Mouse (Mus musculus) kidney, postnatal 14 days (tissue): ENCODE results near the gene 4933411K16Rik.

Experiments
- DNase-seq: peaks from one replicate; pipeline ENCODE4 v3.0.0; 2022; ENCODE audit warnings: mixed read lengths

The 4933411K16Rik gene

DNA sequence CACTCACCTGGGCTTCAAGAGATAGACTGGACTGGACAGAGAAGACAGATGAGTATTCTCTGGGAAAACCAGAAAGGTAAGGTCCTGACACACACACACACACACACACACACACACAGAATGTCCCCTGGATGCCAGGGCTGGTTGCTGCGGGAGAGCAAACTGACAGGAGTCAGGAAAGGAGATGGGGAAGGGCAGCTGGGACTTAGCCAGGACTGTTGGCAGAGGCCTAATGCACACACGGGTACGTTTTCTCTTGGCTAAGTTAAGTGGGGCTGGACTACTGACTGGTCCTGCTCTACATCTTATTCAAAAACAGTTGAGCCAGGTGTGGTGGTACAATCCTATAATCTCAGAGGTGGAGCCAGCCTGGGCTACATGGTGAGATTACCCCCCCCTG lies 15.7 kb upstream of the 4933411K16Rik start:
- no peak for DNase-seq

DNA sequence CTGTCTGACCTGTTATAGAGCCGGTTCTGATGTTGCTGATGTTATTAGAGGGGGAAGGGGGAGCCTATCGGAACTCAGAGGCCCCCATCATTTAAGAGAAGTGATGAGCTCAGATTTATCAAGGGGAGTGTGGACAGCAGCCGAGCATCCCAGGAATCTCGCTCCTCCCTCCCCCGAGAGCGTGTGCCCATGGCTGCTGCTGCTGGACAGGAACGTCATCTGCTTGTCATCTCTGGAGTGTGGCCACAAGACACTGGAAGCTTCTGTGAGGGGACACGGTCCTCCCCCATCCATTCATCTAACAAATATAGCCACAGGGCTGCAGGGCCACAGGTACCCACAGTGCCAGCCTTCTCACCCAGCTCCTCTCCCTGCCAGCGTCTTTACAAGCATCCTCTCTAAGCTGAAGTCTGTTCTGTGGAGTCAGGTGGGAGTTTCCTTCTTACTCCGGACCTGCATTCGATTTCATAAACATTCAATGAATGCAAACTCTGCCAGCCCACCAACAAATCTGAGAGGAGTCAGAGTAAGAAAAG lies 14.8 kb upstream of the 4933411K16Rik start:
- no peak for DNase-seq

DNA sequence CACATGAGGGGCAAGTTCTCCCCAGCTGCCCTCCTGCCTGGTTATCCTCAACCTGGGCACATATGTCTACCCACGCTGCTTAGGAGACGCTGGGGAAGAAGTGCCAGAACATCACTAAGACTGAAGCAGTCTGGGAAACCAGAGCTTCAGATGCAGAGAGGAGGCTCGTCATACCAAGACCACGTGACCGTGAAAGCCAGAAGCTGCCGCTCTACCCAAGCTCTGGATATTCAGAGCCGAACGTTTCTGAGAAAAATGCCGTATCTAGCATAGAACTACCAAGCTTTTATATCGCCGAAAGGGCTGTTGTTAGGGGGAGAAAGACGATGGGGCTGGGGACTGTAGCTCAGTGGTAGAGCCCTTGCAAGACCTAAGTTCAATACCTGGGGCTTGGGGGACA lies 13.7 kb upstream of the 4933411K16Rik start:
- no peak for DNase-seq

DNA sequence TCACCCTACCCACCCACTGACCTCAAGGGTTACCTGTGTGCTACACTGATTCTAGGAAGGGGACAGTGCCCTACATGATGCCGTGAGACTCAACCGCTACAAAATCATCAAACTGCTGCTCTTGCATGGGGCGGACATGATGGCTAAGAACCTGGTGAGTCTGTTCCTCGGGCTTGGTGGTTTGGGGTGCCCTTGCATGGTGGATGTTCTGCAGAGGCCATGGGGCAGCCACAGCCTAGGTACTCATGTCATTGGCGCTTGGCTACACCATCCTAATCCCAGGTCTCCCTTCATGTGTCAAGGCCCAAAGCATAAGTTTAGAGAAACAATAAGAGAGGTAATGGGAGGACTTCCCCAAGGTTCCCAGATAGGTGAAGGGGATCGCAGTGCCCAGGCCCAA lies 8.1 kb upstream of the 4933411K16Rik start:
- no peak for DNase-seq

DNA sequence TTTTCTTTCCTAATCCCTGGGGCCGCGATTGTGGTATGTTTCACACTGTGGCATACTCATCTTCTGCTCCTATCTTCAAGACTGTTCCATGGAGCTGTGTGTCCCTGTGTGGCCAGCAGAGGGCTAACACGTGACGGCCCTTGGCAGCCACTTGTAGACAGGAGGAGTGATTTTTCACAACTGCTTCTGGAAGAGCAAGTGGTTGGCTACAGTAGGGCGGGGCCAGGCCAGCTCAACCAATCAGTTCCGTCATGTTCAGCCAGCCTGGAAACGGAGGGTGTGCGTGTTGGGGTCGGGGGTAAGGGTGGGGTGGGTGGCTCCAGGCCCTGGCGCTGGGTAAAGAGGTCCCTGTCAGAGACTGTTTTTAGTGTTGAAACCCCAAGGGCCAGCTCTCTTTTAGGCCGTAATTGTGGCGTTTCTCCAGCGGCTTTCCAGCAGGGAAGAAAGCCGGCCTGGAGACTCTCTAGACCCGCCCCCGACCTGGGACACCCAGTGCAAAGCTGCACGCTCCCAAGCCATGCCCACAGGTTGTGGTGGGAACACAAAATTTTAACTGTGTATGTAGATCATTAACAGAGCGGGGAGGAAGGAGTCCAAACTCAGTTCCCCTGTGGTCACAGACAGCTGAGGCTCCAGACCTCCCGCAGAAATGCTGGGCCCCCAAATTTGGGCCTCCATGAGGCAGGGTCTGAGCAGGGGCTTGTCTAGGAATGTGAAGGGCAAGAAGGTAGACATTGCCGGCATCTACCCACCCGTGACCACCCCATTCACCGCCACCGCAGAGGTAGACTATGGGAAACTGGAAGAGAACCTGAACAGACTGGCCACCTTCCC lies 6.6 kb upstream of the 4933411K16Rik start, which contains the start of gene Hoga1:
Gene Hoga1, plus strand, starts transcription at position 342 of the 834 bp plus-strand sequence.
- DNase-seq: peak; percentile 93

DNA sequence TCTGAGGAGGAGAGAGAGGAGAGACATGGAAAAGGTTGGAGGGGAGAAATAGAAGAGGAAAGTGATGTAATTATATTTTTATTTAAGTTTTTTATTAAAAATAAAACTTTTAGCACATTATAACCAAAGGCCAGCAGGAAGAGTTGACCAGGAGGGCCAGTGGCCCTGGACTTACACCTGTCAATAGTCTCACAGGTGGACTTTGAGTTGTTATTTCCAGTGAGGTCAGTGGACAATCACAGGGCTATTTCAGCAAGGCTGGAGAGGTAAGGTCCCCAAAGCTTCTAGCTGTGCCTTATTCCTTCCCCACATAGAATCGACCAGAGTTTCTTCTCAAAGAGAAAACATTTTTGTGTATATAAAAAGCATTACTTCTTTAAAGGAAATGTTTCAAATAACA lies 1.8 kb upstream of the 4933411K16Rik start:
- DNase-seq: no peak

DNA sequence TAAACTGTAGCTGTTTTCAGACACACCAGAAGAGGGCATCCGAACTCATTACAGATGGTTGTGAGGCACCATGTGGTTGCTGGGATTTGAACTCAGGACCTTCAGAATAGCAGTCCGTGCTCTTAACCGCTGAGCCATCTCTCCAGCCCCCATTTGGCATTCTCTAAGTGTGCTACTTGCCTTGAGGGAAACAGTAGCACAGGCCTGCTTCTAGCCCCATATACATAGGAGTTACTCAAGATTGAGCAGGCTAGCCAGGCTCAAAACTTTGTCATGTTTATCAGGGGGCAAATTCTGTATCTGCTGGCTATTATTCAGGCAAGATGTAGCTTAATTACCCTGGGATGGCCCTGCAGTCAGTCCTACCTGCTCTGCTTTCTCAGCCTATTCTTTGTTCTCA lies 697 bp upstream of the 4933411K16Rik start:
- no peak for DNase-seq

DNA sequence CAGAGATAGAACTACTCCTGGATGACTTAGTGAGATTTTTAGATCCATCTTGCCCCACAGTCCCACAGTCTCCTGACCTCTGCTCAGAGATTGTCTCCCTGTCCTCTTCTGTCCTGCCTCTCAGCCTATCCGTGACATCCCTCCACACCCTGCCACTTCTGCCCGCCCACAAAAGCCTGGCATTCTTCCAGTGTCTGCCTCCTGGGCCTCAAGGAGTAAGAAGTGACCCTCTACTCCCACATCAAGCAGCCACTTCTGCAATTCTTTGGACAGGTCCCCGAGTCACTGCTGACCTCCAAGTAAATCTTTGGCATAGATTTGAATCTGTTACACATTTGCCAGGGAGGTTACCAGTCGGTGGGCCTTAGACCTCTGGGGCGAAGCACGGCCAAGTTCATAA lies 2.2 kb downstream of the 4933411K16Rik start:
- DNase-seq: peak; percentile 90

DNA sequence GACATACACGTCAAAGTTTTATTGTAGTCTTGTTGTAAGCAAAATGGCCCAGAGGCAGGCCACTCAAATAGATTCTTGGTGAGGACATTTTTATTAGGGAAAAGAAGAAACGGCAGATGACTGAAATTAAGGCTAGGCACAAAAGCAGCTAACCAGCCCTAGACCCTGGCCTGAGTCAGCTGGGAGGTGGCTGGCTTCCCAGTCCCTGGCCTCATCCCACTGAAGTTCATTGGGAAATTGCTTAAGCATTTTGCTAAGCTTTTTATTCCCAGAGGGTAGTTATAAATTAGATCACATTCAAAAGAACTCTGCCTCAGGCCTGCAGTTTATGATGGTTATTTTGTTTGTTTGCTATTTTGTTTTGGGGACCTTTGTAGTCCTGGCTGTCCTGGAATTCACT lies 3.8 kb downstream of the 4933411K16Rik start:
- peak; percentile 72 for DNase-seq

DNA sequence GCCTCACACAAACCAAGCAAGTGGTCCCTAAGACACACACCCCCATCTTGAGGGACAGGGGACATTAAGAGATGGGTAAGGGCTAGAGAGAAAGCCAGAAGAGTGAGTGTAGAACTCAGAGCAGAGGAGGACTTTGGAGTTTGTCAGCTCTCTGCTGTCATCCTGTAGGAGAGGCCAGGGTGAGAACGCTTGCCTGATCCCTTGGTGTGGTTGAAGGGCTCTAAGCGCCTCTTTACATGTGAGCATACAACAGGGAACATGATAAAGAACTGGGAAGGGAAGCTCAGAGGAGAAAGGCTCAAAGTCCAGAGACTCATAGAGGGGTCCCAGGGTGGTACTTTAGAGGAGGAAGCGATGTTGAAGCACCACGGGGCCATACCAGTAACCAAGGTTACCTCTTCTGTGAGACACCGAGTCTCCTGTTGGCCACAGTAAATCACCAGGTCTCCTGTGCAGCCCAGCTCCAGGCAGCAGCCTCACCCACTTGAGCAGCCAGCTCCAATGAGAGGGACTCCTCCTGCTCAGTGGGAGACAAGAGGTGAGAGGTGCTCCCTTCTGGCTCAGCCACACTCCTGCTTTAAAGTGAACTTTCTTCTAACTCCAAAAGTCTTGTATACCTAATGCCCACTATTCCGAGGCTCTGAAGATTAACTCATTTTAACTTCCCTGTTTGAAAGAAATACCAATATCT lies 4.8 kb downstream of the 4933411K16Rik start:
- peak; percentile 41 for DNase-seq

DNA sequence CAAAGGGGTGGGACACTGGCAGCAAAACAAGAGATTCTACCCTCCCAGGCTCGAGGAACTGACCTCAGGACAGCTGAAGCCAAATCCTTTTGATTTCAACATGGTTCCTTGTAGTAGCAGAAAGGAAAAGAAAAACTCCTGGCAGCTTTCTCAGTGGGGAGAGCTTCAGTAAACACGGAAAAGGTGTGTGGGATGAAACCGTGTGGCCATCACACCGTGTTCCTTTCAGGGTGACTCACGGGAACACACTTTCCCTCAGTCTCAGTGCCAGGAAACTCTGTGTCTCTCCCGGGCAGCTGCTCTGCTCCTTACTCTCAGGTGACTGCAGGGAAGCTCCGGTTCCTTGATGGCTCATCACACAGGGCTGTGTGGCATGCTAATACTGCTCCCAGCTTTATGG lies 6.4 kb downstream of the 4933411K16Rik start:
- DNase-seq: no peak

DNA sequence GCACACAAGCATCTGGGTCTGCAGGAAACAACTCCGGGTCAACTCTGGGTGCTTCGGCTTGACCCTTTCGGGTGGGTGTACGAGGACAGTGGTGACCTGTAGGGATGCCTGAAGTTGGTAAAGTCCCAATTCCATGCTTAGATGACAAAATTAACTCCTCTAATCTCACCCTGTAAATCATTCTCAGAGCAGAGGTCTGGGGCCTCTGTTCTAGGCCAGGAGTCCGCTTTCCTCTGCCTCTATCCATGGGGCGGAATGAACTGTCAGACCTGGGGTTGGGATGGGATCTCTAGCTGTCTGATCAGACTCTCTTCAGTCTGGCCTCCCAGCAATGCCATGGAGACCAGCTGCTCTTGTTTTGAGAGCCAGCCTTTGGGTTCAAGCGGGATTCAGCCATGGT lies 9.4 kb downstream of the 4933411K16Rik start:
- DNase-seq: peak; percentile 66

DNA sequence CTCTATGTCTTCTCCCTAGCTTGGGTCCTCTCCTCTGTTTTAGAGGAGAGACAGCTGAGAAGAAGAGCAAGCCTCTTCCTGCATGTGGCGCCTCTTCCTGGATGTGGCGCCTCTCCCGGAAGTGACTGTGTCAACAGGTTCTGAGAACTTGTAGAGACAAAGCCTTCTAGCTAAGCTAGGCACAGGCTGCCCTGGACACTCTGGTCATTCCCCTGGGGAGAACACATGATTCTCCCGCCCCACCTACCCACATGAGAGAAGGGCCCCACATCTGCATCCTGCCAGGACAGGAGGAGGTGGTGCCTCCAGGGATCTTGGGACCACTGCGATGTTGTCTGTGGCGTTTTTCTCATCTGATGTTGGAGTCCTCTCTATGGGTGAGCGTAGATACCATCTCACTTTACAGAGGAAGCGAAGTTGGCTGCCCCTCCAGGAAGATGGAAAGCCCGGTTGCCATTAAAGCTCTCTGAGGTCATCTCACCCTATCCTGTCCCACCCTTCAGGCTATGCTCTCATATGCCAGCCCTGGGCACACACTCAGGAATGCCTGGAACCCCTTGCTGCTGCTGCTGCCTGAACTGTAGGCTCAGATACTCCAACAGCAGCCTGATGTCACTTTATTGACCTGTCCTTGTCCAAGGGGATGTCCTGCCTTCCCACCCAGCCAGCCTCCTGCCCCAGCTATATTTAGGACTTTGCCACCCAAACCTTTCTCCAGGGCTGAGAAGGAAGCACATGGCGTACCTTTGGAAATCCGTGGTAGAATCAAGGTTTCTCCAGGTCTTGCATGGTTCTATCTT lies 16.6 kb downstream of the 4933411K16Rik start:
- DNase-seq: no peak

DNA sequence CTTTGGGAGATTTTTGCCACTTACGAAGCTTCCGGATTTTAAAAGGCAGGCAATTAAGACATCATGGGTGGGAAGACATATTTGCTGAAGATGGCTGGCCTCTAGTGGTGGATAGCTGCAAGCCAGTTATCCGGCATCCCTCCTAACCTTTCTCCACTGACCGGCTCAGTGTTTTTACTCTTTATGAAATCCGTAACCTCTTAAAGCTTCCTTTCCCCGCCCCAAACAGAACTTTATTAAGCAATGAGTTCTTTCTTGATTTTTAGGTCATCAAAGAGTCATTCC lies 17.1 kb downstream of the 4933411K16Rik start:
- peak; percentile 58 for DNase-seq

DNA sequence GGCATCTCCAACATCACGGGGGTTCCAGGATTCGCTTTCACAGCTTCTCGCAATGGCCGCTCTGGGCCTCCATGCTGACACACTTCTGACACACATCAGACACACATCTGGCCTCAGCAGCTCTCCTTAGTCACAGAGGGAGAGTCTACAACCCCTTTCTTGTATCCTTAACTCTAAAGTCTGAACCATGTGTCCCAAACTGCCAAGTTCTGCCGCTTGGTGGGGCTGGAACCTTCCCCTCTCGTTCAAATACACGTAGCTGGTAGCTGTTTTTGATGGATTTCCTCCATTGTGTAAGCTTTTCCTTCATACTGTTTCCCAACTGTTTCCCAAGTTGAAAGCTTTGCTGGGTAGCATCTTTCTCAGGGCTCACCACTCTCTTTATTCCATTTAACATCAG lies 19.2 kb downstream of the 4933411K16Rik start:
- DNase-seq: no peak

DNA sequence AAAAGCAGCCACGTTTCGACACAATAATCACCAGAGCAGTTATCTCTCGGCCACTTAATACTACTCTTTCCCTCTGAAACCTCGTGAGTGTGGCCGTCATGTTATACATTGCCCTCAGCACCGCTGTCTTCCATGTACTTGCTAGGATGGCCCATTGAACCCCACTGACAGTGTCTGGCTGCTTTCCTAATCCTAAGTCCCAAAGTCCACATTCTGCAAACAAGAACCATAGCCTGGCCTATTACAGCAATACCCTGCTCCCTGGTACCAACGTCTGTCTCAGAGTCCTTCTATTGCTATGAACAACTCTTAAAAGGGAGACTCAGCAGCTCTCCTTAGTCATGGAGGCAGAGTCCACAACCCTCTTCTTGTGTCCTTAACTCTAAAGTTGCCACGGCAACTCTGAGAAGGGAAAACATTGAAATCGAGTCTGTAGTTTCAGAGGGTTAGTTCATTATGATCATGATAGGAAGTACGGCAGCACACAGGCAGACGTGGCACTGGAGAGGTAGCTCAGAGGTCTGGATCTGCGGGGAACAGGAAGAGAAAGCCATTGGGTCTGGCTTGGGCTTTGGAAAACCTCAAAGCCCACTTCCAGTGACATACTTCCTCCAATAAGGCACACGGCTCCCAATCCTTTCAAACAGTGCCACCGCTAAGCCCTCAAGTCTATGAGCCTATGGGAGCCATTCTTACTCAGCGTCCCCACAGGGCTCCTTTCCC lies 20.0 kb downstream of the 4933411K16Rik start:
- peak; percentile 73 for DNase-seq

DNA sequence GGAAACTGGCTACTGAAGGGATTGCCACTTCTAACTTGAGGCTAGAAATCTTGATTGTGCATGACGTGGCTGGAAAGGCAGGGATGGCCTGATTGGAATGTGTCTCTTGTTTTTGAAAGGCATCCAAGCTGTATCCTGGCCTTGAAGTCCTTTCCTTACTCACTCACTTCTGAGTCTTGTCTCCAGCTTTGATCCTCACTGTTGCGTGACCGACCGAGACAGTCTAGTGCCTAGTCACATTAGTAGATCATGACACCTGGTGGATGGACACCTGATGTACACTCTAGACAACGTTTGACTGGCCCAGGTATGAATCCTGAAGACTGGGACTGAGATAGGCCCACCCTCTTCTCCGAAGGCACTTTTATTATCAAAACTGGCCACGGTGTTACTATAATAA lies 20.8 kb downstream of the 4933411K16Rik start:
- DNase-seq: peak; percentile 70

DNA sequence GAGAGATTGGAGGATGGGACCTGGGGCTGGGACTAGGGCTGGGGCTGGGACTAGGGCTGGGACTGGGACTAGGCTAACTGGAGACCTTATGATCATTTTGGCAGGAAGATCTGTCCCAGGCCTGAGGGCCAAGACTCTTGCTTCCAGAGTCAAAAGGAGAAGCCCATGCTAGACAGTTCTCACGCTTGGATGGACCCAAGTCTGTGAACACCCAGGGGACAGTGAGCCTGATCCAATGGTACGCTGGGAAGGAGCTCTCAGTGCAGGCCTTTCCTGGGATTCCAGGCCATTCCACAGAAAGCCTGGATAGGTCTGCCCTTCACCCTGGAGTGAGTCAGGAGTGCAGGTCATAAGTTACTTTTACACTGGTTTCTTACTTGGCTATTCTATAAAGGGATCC lies 23.0 kb downstream of the 4933411K16Rik start:
- DNase-seq: no peak

DNA sequence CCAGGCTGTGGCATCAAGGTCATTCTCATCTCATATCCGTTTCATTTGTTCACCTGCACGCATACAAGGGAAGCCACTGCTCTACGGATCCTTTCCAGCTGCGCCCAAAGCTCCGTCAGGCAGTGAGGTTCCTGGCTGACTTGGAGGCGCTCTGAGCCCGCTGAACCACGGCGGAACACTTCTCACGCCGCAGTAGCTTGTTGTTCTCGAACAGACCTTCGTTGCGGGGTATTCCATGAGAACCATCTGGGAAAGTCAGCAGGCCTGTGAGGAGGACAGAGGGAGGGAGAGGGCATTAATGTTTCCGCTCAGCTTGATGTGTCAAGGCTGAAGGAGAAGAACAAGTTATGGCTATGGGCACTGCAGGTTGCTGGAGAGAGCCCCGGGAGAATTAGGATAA lies 23.9 kb downstream of the 4933411K16Rik start:
- DNase-seq: no peak

DNA sequence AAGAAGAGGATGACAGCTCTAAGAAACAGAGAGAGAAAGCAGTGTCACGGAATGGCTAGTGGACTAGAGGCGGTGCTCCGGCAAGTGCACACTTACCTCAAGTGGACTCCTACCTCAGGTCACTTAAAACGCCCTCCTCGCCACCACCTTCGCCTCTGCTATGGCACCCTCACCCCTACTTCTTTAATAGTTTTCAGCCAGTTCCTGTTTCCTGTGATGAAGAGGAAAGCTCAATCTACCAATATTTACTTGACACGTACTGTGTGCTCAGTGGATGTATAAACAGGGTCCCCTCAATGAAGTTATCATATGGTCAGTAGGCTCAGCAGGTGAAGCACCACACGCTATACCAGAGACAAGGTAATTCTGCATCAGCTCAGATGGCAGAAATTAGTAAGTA lies 26.5 kb downstream of the 4933411K16Rik start:
- no peak for DNase-seq

DNA sequence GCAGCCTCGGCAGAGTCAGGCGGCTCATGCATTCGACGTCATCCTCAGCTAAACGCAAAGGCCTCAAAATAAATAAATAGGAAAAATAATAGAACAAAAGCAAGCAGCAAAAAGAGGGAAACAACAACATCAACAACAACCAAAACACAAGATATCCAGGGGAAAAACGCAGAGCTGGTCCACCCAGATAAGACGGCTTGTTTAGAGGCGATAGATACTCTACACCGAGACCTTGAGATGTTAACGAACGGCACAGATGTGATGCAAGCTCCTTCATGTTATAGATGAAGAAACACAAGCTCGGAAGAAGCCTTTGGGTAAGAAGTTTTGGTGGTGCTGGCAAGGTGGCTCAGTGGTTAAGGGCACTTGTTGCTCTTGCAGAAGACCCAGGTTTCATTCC lies 27.0 kb downstream of the 4933411K16Rik start:
- DNase-seq: no peak

DNA sequence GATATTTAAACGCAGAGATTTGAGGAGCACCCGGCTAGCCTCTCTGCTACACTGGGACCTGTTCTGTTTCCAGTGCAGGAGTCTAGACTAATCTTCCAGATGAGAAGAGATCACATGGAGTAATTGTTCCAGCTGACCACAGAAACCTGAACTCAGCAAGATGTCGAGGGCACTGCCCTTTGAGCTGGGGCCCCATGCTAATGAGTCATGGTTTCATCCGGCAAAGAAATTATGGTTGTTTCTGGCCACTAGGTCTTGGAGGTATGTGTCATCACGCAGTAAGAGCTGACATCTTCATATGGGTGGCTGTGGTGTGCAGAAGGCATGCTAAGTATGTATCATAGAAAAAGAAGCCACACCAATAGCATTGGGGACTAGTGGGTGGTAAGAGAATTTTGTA lies 27.9 kb downstream of the 4933411K16Rik start:
- DNase-seq: no peak

DNA sequence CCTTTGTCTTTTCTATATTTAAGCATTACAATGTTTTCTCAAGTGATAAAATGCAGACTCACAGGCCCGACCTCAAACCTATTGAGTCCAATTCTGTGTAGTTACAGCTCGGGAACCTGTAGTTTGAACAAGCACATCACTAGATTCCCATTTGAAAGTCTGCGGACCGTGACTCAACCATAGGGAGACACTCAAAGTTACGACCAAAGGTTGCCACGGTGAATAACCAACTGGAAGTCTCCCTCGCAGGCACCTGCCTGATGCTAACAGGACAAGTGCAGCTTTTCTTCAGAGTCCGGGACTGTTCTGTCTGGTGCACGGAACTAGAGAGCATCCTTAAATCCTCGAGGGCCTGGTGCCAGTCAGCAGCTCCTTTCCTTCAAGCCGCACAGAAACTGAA lies 28.4 kb downstream of the 4933411K16Rik start:
- DNase-seq: peak; percentile 48
